Mouse (Mus musculus) stomach, postnatal 0 days (tissue): ENCODE results near the gene Ndufs7.

Experiments used
- CTCF ChIP-seq: IDR thresholded peaks from 2 replicates; pipeline ENCODE4 v1.5.1; 2016; ENCODE audit warnings: antibody characterized with exemption, low read depth, mild to moderate bottlenecking, moderate library complexity
- EP300 ChIP-seq: optimal IDR thresholded peaks from 2 replicates; pipeline ENCODE3; 2016; ENCODE audit warnings: antibody characterized with exemption

DNA sequence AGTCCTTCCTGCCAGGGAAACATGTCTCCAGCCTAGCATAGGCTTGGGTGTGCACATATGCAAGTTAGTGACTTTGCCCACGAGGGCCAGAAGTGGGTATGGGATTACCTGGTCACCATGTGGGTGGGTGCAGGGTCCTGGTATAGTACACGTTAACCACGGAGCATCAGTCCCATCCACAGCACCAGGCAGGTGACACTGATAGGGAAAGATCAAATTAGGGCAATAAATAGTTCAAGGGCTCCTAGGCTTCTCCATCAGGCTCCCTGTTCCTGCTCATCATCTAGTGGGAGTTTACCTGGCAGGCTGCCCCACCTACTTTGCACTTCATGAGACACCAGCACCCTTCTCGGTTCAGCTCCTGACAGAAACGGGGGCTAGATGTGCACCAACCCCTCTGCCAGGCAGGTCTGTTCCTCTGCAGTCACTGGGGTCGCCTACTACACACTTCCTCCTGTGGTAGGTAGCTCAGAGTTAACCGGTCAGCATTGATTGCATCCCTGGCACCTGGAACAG, 45.9 kb downstream of the Ndufs7 start:
- TF ChIP-seq CTCF = no peak
- no peak for TF ChIP-seq EP300
